Mouse (Mus musculus) cerebellum, adult 2 months (tissue): Measurements from ENCODE around the gene Gm20547.

Experiments used
- CTCF ChIP-seq: fragments of 200-500 bp; IDR thresholded peaks from 2 replicates; pipeline ENCODE4 v1.5.1; 2011; ENCODE audit warnings: low read depth, mild to moderate bottlenecking, control low read depth, low read length, moderate library complexity, borderline replicate concordance; ENCODE audit not compliant: insufficient read depth
- POLR2A ChIP-seq: fragments of 200-500 bp; IDR thresholded peaks from 2 replicates; pipeline ENCODE4 v1.6.1; 2011; ENCODE audit warnings: low read length, control low read depth, borderline replicate concordance; ENCODE audit not compliant: insufficient read depth

GRCm38 (mm10) chr17:34855825-34856224 lies 26.0 kb downstream of the Gm20547 start:
- TF ChIP-seq CTCF (peak; percentile 74), POLR2A (no peak)
